Mouse (Mus musculus): Measurements from ENCODE around the gene Adarb2. TPM values are rescaled to one million over a fixed set of nuclear protein-coding genes. Genes with fewer than 3 reads are reported as not detected.

The Adarb2 gene
- total RNA-seq, 1 experiment from 2014 or later: not detected

DNA sequence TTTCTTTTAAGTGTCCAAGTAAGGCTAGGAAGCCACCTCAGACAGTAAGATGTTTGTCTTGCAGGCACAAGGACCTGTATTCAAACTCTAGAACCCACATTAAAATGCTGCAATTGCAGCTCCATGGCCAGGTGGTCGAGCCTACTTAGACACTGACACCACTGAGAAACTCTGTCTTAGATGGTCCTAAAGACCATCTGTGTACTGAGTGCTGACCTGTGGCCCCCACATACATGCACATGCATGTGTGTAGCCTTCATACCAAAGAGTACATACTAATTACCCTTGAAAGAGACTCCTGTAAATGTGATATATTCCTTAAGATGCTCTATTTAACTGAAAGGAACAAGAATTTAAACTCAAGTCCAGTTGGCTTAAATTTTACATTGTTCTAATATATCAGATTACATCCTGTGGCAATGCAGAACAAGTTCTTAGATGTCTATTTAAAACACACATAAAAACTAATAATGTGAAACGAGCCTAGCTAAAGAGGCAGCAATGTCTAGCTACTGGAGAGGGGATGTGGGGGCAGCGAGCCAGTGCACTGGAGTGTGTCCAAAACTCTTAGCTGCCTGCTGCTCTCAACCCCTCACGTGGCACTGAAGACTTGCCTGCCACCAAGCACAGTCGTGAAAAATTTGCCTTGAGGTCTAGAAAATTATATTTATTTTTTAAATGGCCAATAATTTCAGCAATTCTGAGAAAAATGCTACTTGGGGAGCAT lies 534.6 kb downstream of the Adarb2 start:
- no peak for ATAC-seq (replicated peaks; ENCODE audit: insufficient number of reproducible peaks, low FRiP score, low TSS enrichment, poor library complexity, severe bottlenecking)

DNA sequence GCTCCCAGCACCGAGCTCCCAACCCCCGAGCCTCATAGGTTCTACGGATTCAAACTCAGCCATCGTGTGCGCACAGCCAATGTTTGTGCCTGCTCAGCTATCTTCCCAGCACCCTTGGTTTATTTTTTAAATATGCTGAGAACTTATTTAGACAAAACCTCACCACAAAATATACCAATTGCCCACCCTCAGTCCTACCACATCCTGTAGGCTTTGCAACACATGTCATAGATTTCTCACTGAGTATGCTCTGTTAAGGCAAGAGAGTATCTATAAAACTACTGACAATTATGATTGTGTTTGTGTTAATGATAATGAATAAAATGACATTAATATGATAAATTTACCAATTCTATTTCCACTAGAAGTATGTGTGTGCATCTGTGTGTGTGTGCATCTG lies 540.1 kb downstream of the Adarb2 start:
- no peak for ATAC-seq (replicated peaks; ENCODE audit: insufficient number of reproducible peaks, low FRiP score, low TSS enrichment, poor library complexity, severe bottlenecking)

DNA sequence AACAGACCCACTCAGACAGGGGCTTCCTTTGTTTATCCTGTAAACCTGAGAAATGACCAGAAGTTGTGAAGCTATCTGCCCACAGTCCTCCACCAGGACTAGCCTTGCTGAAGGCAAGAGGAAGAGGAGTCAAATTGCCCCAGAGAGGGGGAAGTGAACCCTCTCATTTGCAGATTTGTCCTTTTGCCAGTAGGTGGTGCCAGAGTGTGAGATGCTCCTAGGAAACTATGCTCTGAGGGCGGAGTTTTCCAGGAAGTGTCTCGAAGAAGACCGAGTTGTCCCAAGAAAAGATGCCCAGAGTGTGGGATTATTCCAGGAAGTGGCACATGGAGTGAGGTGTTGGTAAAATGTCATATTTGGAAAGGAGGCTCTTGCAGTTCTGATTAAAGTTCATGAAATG lies 541.9 kb downstream of the Adarb2 start:
- ATAC-seq (replicated peaks; ENCODE audit: insufficient number of reproducible peaks, low FRiP score, low TSS enrichment, poor library complexity, severe bottlenecking): no peak

DNA sequence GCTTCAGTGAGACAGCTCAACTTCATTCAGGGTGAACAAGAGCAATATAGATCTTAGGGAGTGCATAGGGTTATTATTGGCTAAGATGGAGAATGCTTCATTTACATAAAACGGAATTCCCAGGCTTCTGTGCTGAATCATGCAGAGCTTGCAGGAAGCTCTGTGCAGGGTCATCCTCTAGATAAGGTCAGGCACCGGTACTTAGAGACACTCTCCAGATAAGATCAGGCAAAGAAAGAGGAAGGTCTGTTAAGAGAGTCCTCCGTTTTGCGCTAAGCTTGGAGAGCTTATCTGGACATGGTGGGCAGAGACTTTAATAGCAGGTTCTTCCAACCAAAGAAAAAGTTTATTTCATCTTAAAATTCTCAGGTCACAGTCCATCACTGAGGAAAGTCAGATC lies 542.9 kb downstream of the Adarb2 start:
- no peak for ATAC-seq (replicated peaks; ENCODE audit: insufficient number of reproducible peaks, low FRiP score, low TSS enrichment, poor library complexity, severe bottlenecking)

DNA sequence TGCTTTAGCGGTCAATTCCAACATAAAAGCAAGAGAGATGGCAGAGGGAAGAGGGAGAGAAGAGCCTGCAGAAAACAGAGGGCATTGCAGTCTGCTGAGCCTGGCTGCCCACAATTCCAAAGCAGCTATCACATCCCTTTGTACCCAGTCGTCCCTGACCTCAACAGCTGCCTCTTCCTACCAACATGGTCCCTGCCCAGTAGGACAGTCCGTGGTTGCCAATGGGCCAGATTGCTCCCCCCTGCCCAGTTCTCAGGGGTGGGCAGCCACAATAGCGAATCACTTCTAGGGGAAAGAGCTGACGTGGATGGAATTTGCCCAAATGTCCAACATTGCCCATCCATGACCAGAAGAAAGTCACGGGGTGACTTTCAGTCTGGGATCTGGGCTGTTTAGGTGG lies 546.8 kb downstream of the Adarb2 start:
- ATAC-seq (replicated peaks; ENCODE audit: insufficient number of reproducible peaks, low FRiP score, low TSS enrichment, poor library complexity, severe bottlenecking): no peak

DNA sequence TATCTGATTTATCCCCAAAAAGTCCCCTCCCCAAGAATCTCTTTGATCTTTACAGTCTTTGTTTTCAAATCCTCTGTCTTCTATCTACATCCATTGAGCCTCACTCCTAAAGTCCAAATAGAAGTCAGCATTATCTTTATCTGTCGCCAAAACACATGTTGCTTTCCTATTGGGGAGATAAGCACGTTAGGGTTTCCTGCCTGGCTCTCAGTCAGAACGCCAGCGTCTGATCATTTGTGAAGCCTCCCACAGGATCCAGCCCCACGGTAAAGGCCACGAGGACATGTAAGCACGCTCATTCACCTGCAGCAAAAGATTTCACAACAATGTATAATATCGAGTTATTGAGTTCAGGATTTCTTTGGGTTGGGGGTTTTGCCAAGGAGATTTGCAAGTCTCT lies 558.3 kb downstream of the Adarb2 start:
- ATAC-seq (replicated peaks; ENCODE audit: insufficient number of reproducible peaks, low FRiP score, low TSS enrichment, poor library complexity, severe bottlenecking): no peak

DNA sequence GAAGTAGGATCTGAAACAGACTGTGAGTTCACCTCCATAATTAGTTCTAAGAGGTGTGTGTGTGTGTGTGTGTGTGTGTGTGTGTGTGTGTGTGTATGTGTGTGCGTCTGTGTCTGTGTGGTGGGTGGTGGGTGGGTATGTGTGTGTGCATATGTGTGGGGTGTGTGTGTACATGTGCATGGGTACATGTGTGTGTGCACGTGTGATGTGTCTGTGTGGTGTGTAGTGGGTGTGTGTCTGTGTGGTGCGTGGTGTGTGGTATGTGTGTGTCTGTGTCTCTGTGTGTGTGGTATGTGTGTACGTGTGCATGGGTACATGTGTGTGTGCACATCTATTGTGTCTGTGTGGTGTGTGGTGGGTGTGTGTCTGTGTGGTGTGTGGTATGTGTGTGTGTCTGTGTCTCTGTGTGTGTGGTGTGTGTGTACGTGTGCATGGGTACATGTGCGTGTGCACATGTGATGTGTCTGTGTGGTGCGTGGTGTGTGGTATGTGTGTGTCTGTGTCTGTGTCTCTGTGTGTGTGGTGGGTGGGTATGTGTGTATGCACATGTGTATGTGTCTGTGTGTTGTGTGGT lies 567.1 kb downstream of the Adarb2 start:
- ATAC-seq (replicated peaks; ENCODE audit: insufficient number of reproducible peaks, low FRiP score, low TSS enrichment, poor library complexity, severe bottlenecking): no peak

DNA sequence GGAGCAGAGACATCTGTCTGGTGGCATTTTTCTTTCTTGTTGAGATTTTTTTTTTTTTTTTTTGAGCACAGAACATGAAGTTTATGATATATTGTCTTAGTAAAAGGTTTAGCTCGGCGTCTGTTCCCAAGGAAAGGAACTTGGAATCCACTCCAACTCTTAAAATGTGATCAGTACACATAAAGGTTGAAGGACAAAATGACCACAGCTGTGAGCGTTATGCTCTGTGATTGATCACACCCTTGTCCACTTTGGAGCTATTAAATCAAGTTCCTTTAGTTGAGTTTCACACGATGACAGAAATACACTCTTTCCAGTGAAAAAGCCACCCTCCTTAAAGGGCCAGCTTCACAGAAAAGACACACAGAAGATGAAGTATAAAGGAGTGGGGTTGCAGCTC lies 568.0 kb downstream of the Adarb2 start:
- ATAC-seq (replicated peaks; ENCODE audit: insufficient number of reproducible peaks, low FRiP score, low TSS enrichment, poor library complexity, severe bottlenecking): no peak

DNA sequence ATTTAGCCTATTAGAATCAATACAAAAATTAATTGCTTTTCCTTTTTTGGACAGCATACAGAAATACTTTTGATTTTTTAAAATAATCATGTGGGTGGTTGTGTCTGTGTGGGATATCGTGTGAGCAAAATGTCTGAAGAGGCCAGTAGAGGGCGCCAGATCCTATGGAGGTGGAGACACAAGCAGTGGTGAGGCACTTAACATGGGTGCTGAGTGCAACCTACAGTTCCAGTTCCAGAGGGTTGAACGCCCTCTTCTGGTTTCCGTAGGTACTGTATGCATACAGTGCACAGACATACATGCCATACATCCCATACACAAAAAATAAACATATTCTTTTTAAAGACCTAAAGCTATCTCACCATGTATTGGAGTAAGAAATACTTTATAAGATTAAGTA lies 577.8 kb downstream of the Adarb2 start:
- no peak for ATAC-seq (replicated peaks; ENCODE audit: insufficient number of reproducible peaks, low FRiP score, low TSS enrichment, poor library complexity, severe bottlenecking)

DNA sequence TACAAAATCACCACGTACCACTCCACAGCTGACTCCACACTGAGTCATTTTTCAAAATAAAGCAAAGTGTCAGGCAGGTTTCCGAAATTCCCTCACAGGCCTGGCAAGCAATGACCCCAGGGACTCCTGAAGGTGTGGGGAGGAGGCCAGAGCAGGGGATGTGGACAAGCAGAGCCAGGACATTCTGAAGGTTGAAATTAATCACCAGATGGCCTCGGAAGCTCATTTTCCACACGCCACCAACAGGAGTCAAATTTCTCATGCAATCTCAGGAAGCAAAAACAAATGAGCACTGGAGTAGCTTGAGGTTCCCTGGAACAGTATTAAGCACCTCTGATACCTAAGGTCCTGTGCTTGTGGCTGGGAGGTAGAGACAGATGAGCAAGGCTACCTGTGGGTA lies 580.0 kb downstream of the Adarb2 start:
- ATAC-seq (replicated peaks; ENCODE audit: insufficient number of reproducible peaks, low FRiP score, low TSS enrichment, poor library complexity, severe bottlenecking): no peak

DNA sequence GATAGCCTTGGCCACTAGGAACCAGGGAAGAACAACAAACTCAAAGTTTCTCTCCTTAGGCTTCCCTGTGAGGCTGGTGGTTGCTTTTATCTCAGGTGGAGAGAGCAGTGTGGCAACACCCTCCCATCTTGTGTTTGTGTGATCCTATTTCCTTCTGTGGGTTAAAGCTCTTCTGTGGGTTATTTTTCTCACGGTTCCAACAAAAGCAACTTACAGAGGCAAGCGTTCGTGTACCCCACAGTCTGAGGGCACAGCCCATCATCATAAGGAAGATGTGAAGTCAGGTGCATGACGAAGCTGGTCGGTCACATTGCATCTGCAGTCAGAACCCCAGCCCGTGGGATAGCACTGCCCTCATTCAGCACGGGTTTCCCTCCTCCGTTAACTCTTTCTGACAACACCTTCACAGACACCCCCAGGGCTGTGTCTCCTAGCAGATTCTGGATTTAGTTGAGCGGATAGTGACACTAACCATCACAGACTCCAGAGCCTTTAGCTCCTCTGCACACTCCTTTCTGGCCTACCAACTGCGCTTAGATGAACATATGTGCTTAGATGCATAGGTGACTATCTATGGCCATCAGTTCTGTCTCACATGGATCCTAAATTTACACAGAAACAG lies 581.1 kb downstream of the Adarb2 start:
- ATAC-seq (replicated peaks; ENCODE audit: insufficient number of reproducible peaks, low FRiP score, low TSS enrichment, poor library complexity, severe bottlenecking): no peak

DNA sequence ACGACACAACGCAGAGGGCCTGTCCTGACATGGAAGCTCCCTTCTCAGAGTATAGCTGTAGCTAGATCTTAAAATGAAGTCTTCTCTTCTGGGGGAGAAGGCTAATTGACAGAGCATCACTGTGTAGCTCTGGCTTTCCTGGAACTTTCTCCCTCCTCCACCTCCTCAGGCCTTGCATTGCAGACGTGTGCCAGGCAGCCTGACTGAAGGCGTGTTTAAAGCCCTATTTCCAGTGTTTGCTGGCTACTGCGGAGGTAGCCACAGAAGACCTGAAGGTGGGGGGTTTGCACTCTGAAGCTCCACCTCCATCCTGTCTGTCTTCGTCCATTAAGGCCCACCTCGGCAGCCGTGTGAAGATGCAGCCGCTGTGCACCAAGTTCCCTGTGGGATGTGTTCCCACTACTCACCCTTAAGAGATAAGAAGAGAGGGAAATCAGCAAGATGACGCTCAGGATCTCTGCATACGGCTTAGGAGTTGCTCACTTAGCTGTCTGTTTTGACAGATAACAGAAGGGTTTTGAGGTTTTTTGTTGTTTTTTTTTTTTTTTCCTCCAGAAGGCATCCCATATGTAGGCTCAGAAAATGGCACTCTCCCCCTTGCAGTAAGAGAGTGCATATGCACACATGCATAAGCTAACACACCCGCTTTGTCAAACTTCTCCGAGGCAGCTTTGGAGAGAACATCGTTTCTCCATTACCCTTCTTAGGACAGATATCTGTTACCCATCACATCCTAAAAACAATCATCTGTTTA lies 581.8 kb downstream of the Adarb2 start:
- no peak for ATAC-seq (replicated peaks; ENCODE audit: insufficient number of reproducible peaks, low FRiP score, low TSS enrichment, poor library complexity, severe bottlenecking)

DNA sequence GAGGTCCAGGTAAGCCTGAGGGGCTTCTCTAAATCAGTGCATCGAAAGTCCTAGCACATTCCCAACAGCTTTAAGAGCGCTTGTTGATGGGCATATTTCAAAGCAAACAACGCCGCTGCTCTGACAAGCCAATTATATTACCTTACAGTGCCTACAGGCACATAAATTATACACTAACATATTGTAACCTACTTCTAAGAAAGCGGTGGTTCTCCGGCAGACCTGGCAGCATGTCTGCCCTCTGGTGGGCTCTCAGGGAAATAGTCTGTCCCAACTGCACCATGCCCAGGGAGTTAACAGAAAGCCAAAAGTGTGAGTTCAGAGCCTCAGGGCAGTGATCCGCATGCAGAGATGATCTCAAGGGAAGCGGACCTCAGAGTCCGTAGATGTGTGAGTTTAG lies 582.5 kb downstream of the Adarb2 start:
- ATAC-seq (replicated peaks; ENCODE audit: insufficient number of reproducible peaks, low FRiP score, low TSS enrichment, poor library complexity, severe bottlenecking): no peak

DNA sequence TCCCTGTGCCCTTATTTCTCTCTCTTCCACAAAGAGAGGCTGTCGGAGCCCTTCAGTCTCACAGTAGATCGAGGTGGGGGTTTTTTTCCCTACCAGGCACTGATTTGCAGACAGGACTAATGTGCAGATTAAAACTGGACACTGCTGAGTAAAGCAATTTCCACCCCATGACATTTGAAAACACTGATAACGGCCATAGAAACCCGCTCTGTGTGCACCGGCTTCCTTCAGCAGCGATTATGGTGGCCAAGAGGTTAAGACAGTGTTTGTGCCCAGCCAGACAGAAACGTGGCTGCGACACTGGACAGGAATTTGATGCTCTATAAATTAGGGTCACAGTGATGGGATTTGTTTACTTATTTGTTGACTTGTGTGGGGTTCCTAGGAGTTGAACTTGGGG lies 590.6 kb downstream of the Adarb2 start:
- ATAC-seq (replicated peaks; ENCODE audit: insufficient number of reproducible peaks, low FRiP score, low TSS enrichment, poor library complexity, severe bottlenecking): no peak

DNA sequence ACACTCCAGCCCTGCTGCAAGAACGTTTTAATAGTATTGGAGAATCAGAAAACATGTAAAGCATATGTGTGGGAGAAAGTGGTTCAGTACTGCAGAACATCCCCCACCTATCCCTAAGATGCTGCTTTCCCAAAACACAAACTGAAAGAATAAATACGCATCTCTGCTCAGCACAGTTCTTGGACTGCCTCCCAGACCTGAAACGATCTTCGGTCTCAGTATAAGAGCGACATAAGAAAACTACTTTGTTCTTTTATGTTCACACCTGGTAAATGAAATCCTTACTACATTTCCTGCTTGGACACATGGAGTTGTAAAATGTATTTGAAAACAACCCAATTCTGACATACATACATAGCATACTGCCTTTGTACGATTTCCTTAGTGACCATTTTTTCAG lies 597.9 kb downstream of the Adarb2 start:
- ATAC-seq (replicated peaks; ENCODE audit: insufficient number of reproducible peaks, low FRiP score, low TSS enrichment, poor library complexity, severe bottlenecking): no peak

DNA sequence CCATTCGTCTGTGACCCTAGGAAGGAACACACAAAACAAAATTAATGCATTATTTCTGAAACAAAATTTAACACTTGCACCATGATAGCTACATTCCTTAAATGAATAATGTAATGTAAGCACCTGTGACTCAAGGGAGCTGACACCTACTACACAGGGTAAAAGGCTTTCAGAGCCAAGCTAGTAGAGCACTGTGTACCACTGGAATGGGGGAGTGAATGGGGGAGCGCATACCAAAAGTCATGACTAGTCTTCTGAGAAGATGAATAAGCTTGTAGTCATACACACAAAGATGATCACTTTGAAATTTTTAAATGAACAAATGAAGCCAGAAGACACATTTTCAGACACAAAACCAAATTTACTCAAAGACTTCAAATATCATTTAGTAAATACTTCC lies 603.3 kb downstream of the Adarb2 start:
- ATAC-seq (replicated peaks; ENCODE audit: insufficient number of reproducible peaks, low FRiP score, low TSS enrichment, poor library complexity, severe bottlenecking): no peak

All from monocyte, adult 5-6 weeks (primary cell).